Mouse (Mus musculus) liver, adult 2 months (tissue): ENCODE measurements at regions not wholly inside any gene's neighbourhood (a gene's known extent, or its start where the extent isn't known, plus 50 kb on each side); places are given as distances from the start of the nearest gene placed in this dataset.
A peak's percentile ranks its signal among the peaks of the same experiment; 100 is the strongest.

Experiments used
- DNase-seq: peaks from one replicate; pipeline ENCODE4 v3.0.0-alpha.2; 2011; ENCODE audit warnings: low read depth, low spot score; ENCODE audit errors: extremely low read depth
- H3K27ac ChIP-seq: fragments of 200-500 bp; replicated peaks from 2 replicates; pipeline ENCODE4 v1.5.1; 2012; ENCODE audit warnings: low read depth, mild to moderate bottlenecking, control low read depth, inconsistent platforms, low read length; ENCODE audit not compliant: insufficient read depth
- H3K27me3 ChIP-seq: fragments of 200-500 bp; 2 replicates; pipeline ENCODE4 v1.6.1; 2012; ENCODE audit warnings: mild to moderate bottlenecking, moderate library complexity, low read length, inconsistent platforms; ENCODE audit not compliant: control insufficient read depth, insufficient read depth
- H3K36me3 ChIP-seq: fragments of 200-500 bp; 2 replicates; pipeline ENCODE4 v1.6.1; 2012; ENCODE audit warnings: low read length, inconsistent platforms; ENCODE audit not compliant: control insufficient read depth, insufficient read depth
- H3K4me1 ChIP-seq: fragments of 200-500 bp; 2 replicates; pipeline ENCODE4 v1.6.1; 2011; ENCODE audit warnings: low read length; ENCODE audit not compliant: control insufficient read depth, insufficient read depth
- H3K4me3 ChIP-seq: fragments of 200-500 bp; 2 replicates; pipeline ENCODE4 v1.5.1; 2011; ENCODE audit warnings: low read depth, mild to moderate bottlenecking, control low read depth, low read length, moderate library complexity; ENCODE audit not compliant: insufficient read depth
- H3K79me2 ChIP-seq: fragments of 200-500 bp; 2 replicates; pipeline ENCODE4 v1.6.1; 2012; ENCODE audit warnings: inconsistent platforms, mild to moderate bottlenecking, low read length, moderate library complexity; ENCODE audit not compliant: control insufficient read depth, insufficient read depth
- H3K9ac ChIP-seq: fragments of 200-500 bp; 2 replicates; pipeline ENCODE4 v1.6.1; 2012; ENCODE audit warnings: low read depth, mild to moderate bottlenecking, control low read depth, inconsistent platforms, low read length
- CTCF ChIP-seq: fragments of 200-500 bp; IDR thresholded peaks from 2 replicates; pipeline ENCODE4 v1.5.1; 2011; ENCODE audit warnings: low read depth, low read length, control low read depth
- POLR2A ChIP-seq: fragments of 200-500 bp; IDR thresholded peaks from 2 replicates; pipeline ENCODE4 v1.6.1; 2011; ENCODE audit warnings: low read length, control low read depth; ENCODE audit not compliant: insufficient read depth; ENCODE audit errors: extremely low read depth
- WGBS: fragments of 180-500 bp; shearing (Covaris S2); methylation state at CpG from one replicate; pipeline ENCODE4 v1.1.7; 2018; 5-methylcytosine and 5-hydroxymethylcytosine counted together

- Histone ChIP-seq H3K36me3 (no peaks in the 10 kb centered on the region), H3K27me3 (no peaks in the 10 kb centered on the region), H3K4me3 (no peak overlapping the region), H3K79me2 (no peaks in the 10 kb centered on the region), H3K9ac (no peak overlapping the region), H3K4me1 (peaks cover 13% of the 10 kb centered on the region), H3K27ac (no peak overlapping the region)
- WGBS, result 70% methylated on average over 10 of the region's 10 CpGs
- no peak for DNase-seq
- no peak for TF ChIP-seq CTCF
- no peak for TF ChIP-seq POLR2A
Measured at GRCm38 (mm10) chr2:30723059-30723587, 80.3 kb downstream of the 1700001O22Rik start.

DNA sequence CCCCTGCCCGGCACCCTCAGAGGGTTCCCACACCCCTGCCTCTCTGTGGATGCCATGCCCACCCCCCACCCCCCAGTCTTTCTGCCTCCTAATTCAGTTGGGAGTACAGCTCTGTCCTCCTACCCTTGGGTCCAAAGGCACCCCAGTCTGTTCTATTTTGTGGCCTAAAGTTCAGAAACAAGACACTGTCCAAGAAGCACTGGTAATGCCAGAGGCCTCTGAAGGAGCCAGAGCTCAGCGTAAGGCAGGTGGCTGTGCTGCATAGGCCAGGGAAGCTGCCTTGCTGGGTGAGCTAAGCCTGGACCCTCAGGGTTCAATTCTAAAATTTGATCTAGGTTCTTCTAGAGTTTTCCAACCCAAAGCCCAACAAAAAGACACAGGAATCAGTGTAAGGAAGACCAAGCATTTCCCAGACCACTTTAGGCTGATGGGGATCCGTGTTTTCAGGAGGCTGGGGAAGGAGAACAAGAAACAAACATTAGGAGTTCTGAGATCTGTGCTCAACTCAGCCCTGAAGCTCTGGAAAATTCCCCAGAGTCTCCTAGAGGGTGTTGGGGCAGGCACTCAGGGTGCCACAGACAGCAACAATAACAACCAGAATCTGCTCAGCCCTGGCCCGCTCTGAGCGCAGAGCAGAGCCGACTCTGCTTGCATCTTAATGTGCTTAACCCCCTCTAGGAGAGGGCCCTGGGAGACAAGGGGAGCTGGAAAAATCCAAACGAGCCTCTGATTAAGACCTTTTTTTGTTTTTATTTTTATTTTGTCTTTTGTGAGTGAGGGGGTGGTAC is 81.0 kb downstream of the 1700001O22Rik start:
- Histone ChIP-seq H3K79me2 (no peaks in the 10 kb centered on the region), H3K9ac (no peak overlapping the region), H3K27ac (no peak overlapping the region), H3K4me1 (peaks cover 18% of the 10 kb centered on the region), H3K4me3 (no peak overlapping the region), H3K27me3 (no peaks in the 10 kb centered on the region), H3K36me3 (no peaks in the 10 kb centered on the region)
- no peak for DNase-seq
- 81% methylated on average over 7 of the region's 7 CpGs for WGBS
- TF ChIP-seq POLR2A (no peak), CTCF (no peak)

GRCm38 (mm10) chr2:30721473-30722262 is 81.8 kb downstream of the 1700001O22Rik start:
- DNase-seq, result no peak
- Histone ChIP-seq H3K79me2 (no peaks in the 10 kb centered on the region), H3K4me1 (peaks cover 23% of the 10 kb centered on the region), H3K4me3 (no peak overlapping the region), H3K27ac (no peak overlapping the region), H3K27me3 (no peaks in the 10 kb centered on the region), H3K36me3 (no peaks in the 10 kb centered on the region), H3K9ac (no peak overlapping the region)
- TF ChIP-seq CTCF, result no peak
- TF ChIP-seq POLR2A, result no peak
- WGBS, result 82% methylated on average over 12 of the region's 12 CpGs

- TF ChIP-seq POLR2A, result no peak
- no peak for TF ChIP-seq CTCF
- Histone ChIP-seq H3K79me2 (no peaks in the 10 kb centered on the region), H3K4me1 (peaks cover 23% of the 10 kb centered on the region), H3K9ac (no peak overlapping the region), H3K27ac (no peak overlapping the region), H3K4me3 (no peak overlapping the region), H3K36me3 (no peaks in the 10 kb centered on the region), H3K27me3 (no peaks in the 10 kb centered on the region)
- DNase-seq, result no peak
- WGBS, result 92% methylated on average over 5 of the region's 5 CpGs
Measured at GRCm38 (mm10) chr2:30721048-30721461, 82.4 kb downstream of the 1700001O22Rik start.

- Histone ChIP-seq H3K36me3 (no peaks in the 10 kb centered on the region), H3K9ac (no peak overlapping the region), H3K27me3 (no peaks in the 10 kb centered on the region), H3K79me2 (no peaks in the 10 kb centered on the region), H3K4me1 (peaks cover 21% of the 10 kb centered on the region), H3K27ac (peak overlapping the region; percentile 12; the same call in 1 of the 2 replicates), H3K4me3 (no peak overlapping the region)
- DNase-seq, result no peak
- TF ChIP-seq CTCF (no peak), POLR2A (no peak)
- 94% methylated on average over 5 of the region's 5 CpGs for WGBS
Measured at GRCm38 (mm10) chr2:30720291-30720690, 83.2 kb downstream of the 1700001O22Rik start.
